Mouse (Mus musculus): ENCODE results near the gene Sgta. TPM values are rescaled to one million over a fixed set of nuclear protein-coding genes. Genes with fewer than 3 reads are reported as not detected.

Sgta gene
- total and polyA plus RNA-seq, 3 experiments, result 67.6 to 123 (median 104) TPM

DNA sequence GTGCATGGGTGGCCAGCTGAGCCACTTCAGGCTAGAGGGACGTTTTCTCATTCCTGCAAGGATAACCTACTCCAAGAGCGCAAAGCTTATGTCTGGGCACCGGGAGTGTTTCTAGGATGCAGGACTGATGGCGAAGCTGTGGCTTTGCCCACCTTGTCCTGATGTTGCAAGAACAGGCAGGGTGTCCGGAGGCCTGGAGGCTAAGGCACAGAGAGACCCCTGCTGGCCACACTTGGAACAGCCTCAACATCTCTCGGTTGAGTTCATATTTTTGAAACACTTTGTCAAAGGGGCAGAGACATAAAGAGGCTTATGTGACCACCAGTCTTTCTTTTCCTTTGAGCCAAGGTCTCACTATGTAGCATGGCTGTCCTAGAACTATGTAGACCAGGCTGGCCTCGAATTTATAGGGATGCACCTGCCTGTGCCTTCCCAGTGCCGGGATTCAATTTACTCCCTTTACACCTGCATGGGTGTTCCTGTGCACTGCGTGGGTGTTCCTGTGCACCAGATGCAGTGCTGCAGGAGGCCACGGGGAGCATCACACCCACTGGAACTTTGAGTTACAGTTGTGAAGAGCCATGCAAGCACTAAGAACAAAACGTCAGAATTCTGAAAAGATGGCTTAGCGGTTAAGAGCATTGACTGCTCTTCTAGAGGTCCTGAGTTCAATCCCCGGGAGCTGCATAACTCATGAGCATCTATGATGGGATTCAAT, 18.4 kb downstream of the Sgta start:
- peak; percentile 64 for DNase-seq (ENCODE audit: extremely low read depth)
- Histone ChIP-seq H3K27me3 (replicated peaks) (no peaks in the 10 kb centered on the region), H3K9me3 (replicated peaks; ENCODE audit: low read length) (no peaks in the 10 kb centered on the region), H3K4me2 (ENCODE audit: insufficient read depth, low read depth, poor library complexity, severe bottlenecking) (no peak overlapping the region), H3K9ac (ENCODE audit: insufficient read depth, low read depth) (no peak overlapping the region), H3K79me2 (replicated peaks; ENCODE audit: control insufficient read depth, extremely low read depth, insufficient read depth, poor library complexity, severe bottlenecking) (no peaks in the 10 kb centered on the region), H3K4me1 (ENCODE audit: control insufficient read depth in 1 of 2, insufficient read depth in 2 of 2) (peaks cover 0 to 5% of the 10 kb centered on the region in 2 experiments; a peak in 2 of 4 replicates), H3K27ac (ENCODE audit: insufficient read depth, low read depth) (no peak overlapping the region), H3K36me3 (replicated peaks in 1 of 2; ENCODE audit: control insufficient read depth in 1 of 2, insufficient read depth in 1 of 2, low read length in 1 of 2) (peaks cover 39 to 50% of the 10 kb centered on the region in 2 experiments), H3K4me3 (replicated peaks in 1 of 3; ENCODE audit: low read depth in 2 of 3, low read length in 2 of 3, poor library complexity in 1 of 3) (no peak overlapping the region)
- in situ Hi-C loops (cut with MboI; ENCODE audit: low pct_ligation_motif_present, low pct_unique_long_range_greater_than_20kb, low sequenced_read_pairs), result loop anchor here (5.0 kb wide), 1 partner anchor 39 kb away; no protein-coding TSS in a partner anchor
- dilution Hi-C loops (cut with MboI; ENCODE audit: extremely low pct_ligation_motif_present, extremely low pct_unique_long_range_greater_than_20kb, low sequenced_read_pairs), result no loop called here
- TF ChIP-seq RAD21 (IDR thresholded peaks at IDR 0.05; ENCODE audit: low read depth, low read length) (peak; percentile 77), SMC3 (IDR thresholded peaks at IDR 0.05; ENCODE audit: low read depth, low read length) (peak; percentile 82), ZC3H11A (IDR thresholded peaks at IDR 0.05; ENCODE audit: low read depth, low read length) (0 out of 2 replicates have a peak, but pooled peaks have one; percentile 3), CTCF (conservative IDR thresholded peaks at IDR 0.05 in 1 of 2, IDR thresholded peaks at IDR 0.05 in 1 of 2; ENCODE audit: low read depth in 2 of 2, low read length in 2 of 2) (peak; percentile 75 to 90), MYC (IDR thresholded peaks at IDR 0.05; ENCODE audit: low read depth, low read length) (no peak)

DNA sequence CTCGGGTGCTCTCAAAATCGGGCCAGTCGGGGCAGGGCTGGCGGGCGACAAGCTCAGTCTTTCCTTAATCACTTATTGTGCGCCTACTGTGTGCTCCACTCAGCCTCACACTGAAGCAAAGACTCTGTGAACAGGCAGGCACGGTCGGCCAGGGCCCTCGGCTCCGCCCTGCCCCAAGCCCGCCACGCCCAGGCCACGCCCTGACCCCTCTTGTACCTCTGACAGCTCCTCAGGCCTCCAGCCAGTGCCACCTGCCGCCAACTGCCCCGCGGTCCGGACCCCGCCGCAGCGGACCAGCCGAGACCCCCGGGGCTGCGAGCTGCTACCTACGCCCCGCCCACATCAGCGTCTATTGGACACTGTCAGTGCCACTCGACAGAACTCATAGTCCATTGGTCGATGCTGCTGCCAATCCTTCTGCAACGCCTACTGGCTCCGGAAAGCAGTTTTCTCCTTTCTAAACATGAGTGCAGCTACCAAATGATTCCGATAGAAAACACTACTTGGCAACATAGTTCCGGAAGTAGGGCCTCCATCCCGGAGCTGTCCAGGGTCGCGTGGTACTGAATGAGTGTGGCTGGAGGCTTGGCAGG, 22.9 kb downstream of the Sgta start, which contains the start of gene Slc39a3:
Gene Slc39a3, minus strand, starts transcription at position 439 of the 593 bp plus-strand sequence.
- dilution Hi-C loops (cut with MboI; ENCODE audit: extremely low pct_ligation_motif_present, extremely low pct_unique_long_range_greater_than_20kb, low sequenced_read_pairs), result no loop called here
- in situ Hi-C loops (cut with MboI; ENCODE audit: low pct_ligation_motif_present, low pct_unique_long_range_greater_than_20kb, low sequenced_read_pairs), result no loop called here
- no peaks in the 10 kb centered on the region for H3K79me2 ChIP-seq (replicated peaks; ENCODE audit: control insufficient read depth, extremely low read depth, insufficient read depth, poor library complexity, severe bottlenecking)
- peak; percentile 99 for DNase-seq (ENCODE audit: extremely low read depth)
- peaks cover 0 to 5% of the 10 kb centered on the region in 2 experiments; a peak in 2 of 4 replicates for H3K4me1 ChIP-seq (ENCODE audit: control insufficient read depth in 1 of 2, insufficient read depth in 2 of 2)
- no peak within 1 kb of the TSS for H3K9ac ChIP-seq (ENCODE audit: insufficient read depth, low read depth)
- no peaks in the 10 kb centered on the region for H3K9me3 ChIP-seq (replicated peaks; ENCODE audit: low read length)
- peak within 1 kb of the TSS; percentile 66 to 71 (median 69) for H3K4me3 ChIP-seq (replicated peaks in 1 of 3; ENCODE audit: low read depth in 2 of 3, low read length in 2 of 3, poor library complexity in 1 of 3)
- H3K4me2 ChIP-seq (ENCODE audit: insufficient read depth, low read depth, poor library complexity, severe bottlenecking), result 0 out of 2 replicates have a peak within 1 kb of the TSS, but pooled peaks have one; percentile 14
- no peaks in the 10 kb centered on the region for H3K27me3 ChIP-seq (replicated peaks)
- H3K36me3 ChIP-seq (replicated peaks in 1 of 2; ENCODE audit: control insufficient read depth in 1 of 2, insufficient read depth in 1 of 2, low read length in 1 of 2), result peaks cover 0 to 27% of the 10 kb centered on the region in 2 experiments
- H3K27ac ChIP-seq (ENCODE audit: insufficient read depth, low read depth), result no peak within 1 kb of the TSS
- TF ChIP-seq UBTF (IDR thresholded peaks at IDR 0.05; ENCODE audit: low read depth, low read length) (no peak), POLR2AphosphoS2 (IDR thresholded peaks at IDR 0.05; ENCODE audit: low read depth, low read length) (no peak), PAX5 (IDR thresholded peaks at IDR 0.05; ENCODE audit: low read length) (no peak), JUND (conservative IDR thresholded peaks at IDR 0.05; ENCODE audit: low read depth, low read length) (no peak), ZKSCAN1 (IDR thresholded peaks at IDR 0.05; ENCODE audit: borderline replicate concordance, low read depth, low read length) (peak; percentile 90), HCFC1 (IDR thresholded peaks at IDR 0.05; ENCODE audit: low read depth, low read length) (peak; percentile 94), CTCF (conservative IDR thresholded peaks at IDR 0.05 in 1 of 2, IDR thresholded peaks at IDR 0.05 in 1 of 2; ENCODE audit: low read depth in 2 of 2, low read length in 2 of 2) (no peak), GABPA (IDR thresholded peaks at IDR 0.05; ENCODE audit: insufficient replicate concordance, low read depth, low read length) (no peak), BHLHE40 (IDR thresholded peaks at IDR 0.05; ENCODE audit: low read depth, low read length) (peak; percentile 28; the same call in 1 of the 2 replicates), MEF2A (IDR thresholded peaks at IDR 0.05; ENCODE audit: borderline replicate concordance, low read depth, low read length) (peak; percentile 38; the same call in 1 of the 2 replicates), ETS1 (conservative IDR thresholded peaks at IDR 0.05; ENCODE audit: low read depth, low read length) (no peak), EP300 (IDR thresholded peaks at IDR 0.05; ENCODE audit: low read length) (no peak), CHD2 (IDR thresholded peaks at IDR 0.05; ENCODE audit: low read length) (peak; percentile 98), MAX (IDR thresholded peaks at IDR 0.05; ENCODE audit: low read length) (no peak; the same call in 1 of the 2 replicates), RCOR1 (conservative IDR thresholded peaks at IDR 0.05; ENCODE audit: low read depth, low read length) (no peak), USF1 (IDR thresholded peaks at IDR 0.05; ENCODE audit: low read depth, low read length) (no peak), MXI1 (IDR thresholded peaks at IDR 0.05; ENCODE audit: low read depth, low read length) (peak; percentile 93; the same call in 1 of the 2 replicates), TCF12 (IDR thresholded peaks at IDR 0.05; ENCODE audit: low read depth, low read length) (no peak), SMC3 (IDR thresholded peaks at IDR 0.05; ENCODE audit: low read depth, low read length) (peak; percentile 8; the same call in 1 of the 2 replicates), NELFE (IDR thresholded peaks at IDR 0.05; ENCODE audit: low read depth, low read length) (no peak; the same call in 1 of the 2 replicates), ELF1 (IDR thresholded peaks at IDR 0.05; ENCODE audit: low read depth, low read length) (peak; percentile 75), MAFK (IDR thresholded peaks at IDR 0.05; ENCODE audit: insufficient replicate concordance, low read length) (no peak), MAZ (IDR thresholded peaks at IDR 0.05; ENCODE audit: low read depth, low read length) (peak; percentile 83), RAD21 (IDR thresholded peaks at IDR 0.05; ENCODE audit: low read depth, low read length) (no peak), E2F4 (IDR thresholded peaks at IDR 0.05; ENCODE audit: insufficient replicate concordance, low read depth, low read length) (no peak), POLR2A (IDR thresholded peaks at IDR 0.05; ENCODE audit: low read depth, low read length) (no peak), ZMIZ1 (IDR thresholded peaks at IDR 0.05; ENCODE audit: low read depth, low read length) (no peak), JUN (IDR thresholded peaks at IDR 0.05; ENCODE audit: insufficient read depth, low read depth, low read length) (no peak)

Measured in CH12.LX (cell line).